8 mouse cellular contexts compared by ENCODE assay signal in genomic region chr13:95325080-95325906, GRCm38 (mm10). TPM values are rescaled to one million over a fixed set of nuclear protein-coding genes. Genes with fewer than 3 reads are reported as not detected.
DNase-seq lines count a peak whose midpoint lies in the region; ATAC-seq and TF ChIP-seq lines count a peak whose summit lies in the region.

No protein-coding gene starts in this region.

- peak overlapping the region; percentile 94 for H3K9ac ChIP-seq in hindbrain, embryonic 14.5 days

- H3K27ac ChIP-seq in cerebellum, adult 2 months (ENCODE audit: insufficient read depth, low read length), result peak overlapping the region; percentile 80
- H3K27ac ChIP-seq in hindbrain, embryonic 14.5 days, result peak overlapping the region; percentile 94
- H3K27ac ChIP-seq in left cerebral cortex, adult 2 months, result peak overlapping the region; percentile 83

- H3K27me3 ChIP-seq in cerebellum, adult 2 months (ENCODE audit: control insufficient read depth, insufficient read depth, low read length), result no peaks in the 10 kb centered on the region
- no peaks in the 10 kb centered on the region for H3K27me3 ChIP-seq in hindbrain, embryonic 14.5 days (ENCODE audit: control insufficient read depth, insufficient read depth, low read length)
- peaks cover 21% of the 10 kb centered on the region for H3K27me3 ChIP-seq in megakaryocyte, embryonic 14.5 days (replicated peaks)

- no peak for TF ChIP-seq POLR2A in cerebellum, adult 2 months (IDR thresholded peaks at IDR 0.05; ENCODE audit: borderline replicate concordance, insufficient read depth, low read length)

- H3K4me2 ChIP-seq in hindbrain, embryonic 14.5 days (replicated peaks), result peak overlapping the region; percentile 75

- H3K9me3 ChIP-seq in hindbrain, embryonic 14.5 days (ENCODE audit: control insufficient read depth, low read length), result no peaks in the 10 kb centered on the region
- no peaks in the 10 kb centered on the region for H3K9me3 ChIP-seq in megakaryocyte, embryonic 14.5 days

- under 1% methylated on average over 63 of the region's 63 CpGs for WGBS in cerebellum, adult 2 months
- 0% methylated on average over 58 of the region's 63 CpGs for WGBS in hindbrain, embryonic 14.5 days

- peak; percentile 69 for ATAC-seq in hindbrain, embryonic 14.5 days (ENCODE audit: low FRiP score)

- intact Hi-C loops in left cerebral cortex, adult 2 months (cut with DNase I), result loop anchor here (2.0 kb wide), 1 partner anchor 76 kb away; no protein-coding TSS in a partner anchor

- H3K4me3 ChIP-seq in cerebellum, adult 2 months (replicated peaks; ENCODE audit: insufficient read depth, low read depth, low read length), result peak overlapping the region; percentile 84
- H3K4me3 ChIP-seq in hindbrain, embryonic 14.5 days (replicated peaks; ENCODE audit: low read length), result peak overlapping the region; percentile 88
- H3K4me3 ChIP-seq in left cerebral cortex, adult 2 months, result peak overlapping the region; percentile 96
- peak overlapping the region; percentile 96 for H3K4me3 ChIP-seq in megakaryocyte, embryonic 14.5 days (replicated peaks)

- TF ChIP-seq CTCF in cerebellum, adult 2 months (IDR thresholded peaks at IDR 0.05; ENCODE audit: borderline replicate concordance, insufficient read depth, low read depth, low read length), result no peak
- no peak; the same call in 1 of the 2 replicates for TF ChIP-seq CTCF in left cerebral cortex, adult 2 months (IDR thresholded peaks at IDR 0.05)

- H3K4me1 ChIP-seq in cerebellum, adult 2 months (ENCODE audit: control insufficient read depth, insufficient read depth, low read length), result peaks cover 6% of the 10 kb centered on the region
- peaks cover 32% of the 10 kb centered on the region for H3K4me1 ChIP-seq in hindbrain, embryonic 14.5 days (replicated peaks; ENCODE audit: control insufficient read depth, insufficient read depth, low read length)
- peaks cover 31% of the 10 kb centered on the region for H3K4me1 ChIP-seq in megakaryocyte, embryonic 14.5 days

- peak; percentile 88 for DNase-seq in Muller cell, postnatal 12 days (ENCODE audit: inconsistent ontology term)
- DNase-seq in cerebellum, adult 2 months, result peak; percentile 74 to 79
- DNase-seq in gastrocnemius, adult 18-20 months (ENCODE audit: low spot score), result peak; percentile 36
- peak; percentile 76 for DNase-seq in hindbrain, embryonic 14.5 days (ENCODE audit: low spot score)
- DNase-seq in left cerebral cortex, adult 2 months (ENCODE audit: extremely low spot score in 1 of 2, low spot score in 2 of 2), result peak; percentile 62 to 63
- DNase-seq in right cerebral cortex, postnatal 25 days, result peak; percentile 81
- DNase-seq in yolk sac, embryonic 10.5 days (ENCODE audit: low spot score), result peak; percentile 88

- H3K36me3 ChIP-seq in hindbrain, embryonic 14.5 days (replicated peaks; ENCODE audit: control insufficient read depth, insufficient read depth), result no peaks in the 10 kb centered on the region
- no peaks in the 10 kb centered on the region for H3K36me3 ChIP-seq in megakaryocyte, embryonic 14.5 days (replicated peaks; ENCODE audit: low read length)

RNA-seq across cellular contexts. Expression of gene Zbed3, which starts 1.9 kb away (rescaled TPM):
- polyA plus RNA-seq in cerebellum, adult 2 months (2012; rRNA removed), result 15.6 and 17.4 TPM in 2 replicates
- 1 to 10 TPM; 4.2 to 4.8 TPM for total RNA-seq in gastrocnemius, adult 18-20 months (2021)
- polyA plus RNA-seq in hindbrain, embryonic 14.5 days (2014; fragmentation: Nextera tagmentation; extraction: Ambion mirVana), result 31.9 and 37.5 TPM in 2 replicates
- 10 to 100 TPM; 12.7 to 16.0 TPM for total RNA-seq in left cerebral cortex, adult 2 months (2021)
- 5.3 and 12.4 TPM in 2 replicates for polyA plus RNA-seq in megakaryocyte, embryonic 14.5 days (2012; ENCODE audit: insufficient read depth, low replicate concordance)

RNA-seq across cellular contexts. Expression of gene Aggf1, which starts 49.9 kb away (rescaled TPM):
- 39.9 and 40.5 TPM in 2 replicates for polyA plus RNA-seq in cerebellum, adult 2 months (2012; rRNA removed)
- 10 to 100 TPM; 16.5 to 17.7 TPM for total RNA-seq in gastrocnemius, adult 18-20 months (2021)
- polyA plus RNA-seq in hindbrain, embryonic 14.5 days (2014; fragmentation: Nextera tagmentation; extraction: Ambion mirVana), result 34.6 and 41.7 TPM in 2 replicates
- total RNA-seq in left cerebral cortex, adult 2 months (2021), result 10 to 100 TPM; 50.9 to 51.1 TPM
- 10.7 and 35.3 TPM in 2 replicates for polyA plus RNA-seq in megakaryocyte, embryonic 14.5 days (2012; ENCODE audit: insufficient read depth, low replicate concordance)

Comparison
In these comparisons a context has a peak if more than half of its experiments do, and no peak if none do; other contexts are left out.
1. Peak in every context shown above with its lines: DNase-seq, ATAC-seq, H3K4me3 ChIP-seq and H3K27ac ChIP-seq.
2. DNase-seq: peak in every context shown above with its lines; median percentile 88 in Muller cell, postnatal 12 days; 88 in yolk sac, embryonic 10.5 days; 81 in right cerebral cortex, postnatal 25 days; 76 in cerebellum, adult 2 months; 76 in hindbrain, embryonic 14.5 days; 62 in left cerebral cortex, adult 2 months; 36 in gastrocnemius, adult 18-20 months.